Mouse (Mus musculus) urinary bladder, postnatal 25 days (tissue): ENCODE measurements around the gene Cdon.
"Not testable (repeated sequence)": the region's sequence is repeated elsewhere in the genome, so short reads cannot be mapped to it uniquely, and the experiment has no call there.

Experiments used
- DNase-seq: peaks from one replicate; pipeline ENCODE4 v3.0.0; 2022; ENCODE audit warnings: low spot score

The Cdon gene

GRCm38 (mm10) chr9:35420805-35421719 is at the start of gene Cdon:
TSS of gene Cdon (plus strand) at chr9:35421128.
- peak; percentile 91 for DNase-seq

DNA sequence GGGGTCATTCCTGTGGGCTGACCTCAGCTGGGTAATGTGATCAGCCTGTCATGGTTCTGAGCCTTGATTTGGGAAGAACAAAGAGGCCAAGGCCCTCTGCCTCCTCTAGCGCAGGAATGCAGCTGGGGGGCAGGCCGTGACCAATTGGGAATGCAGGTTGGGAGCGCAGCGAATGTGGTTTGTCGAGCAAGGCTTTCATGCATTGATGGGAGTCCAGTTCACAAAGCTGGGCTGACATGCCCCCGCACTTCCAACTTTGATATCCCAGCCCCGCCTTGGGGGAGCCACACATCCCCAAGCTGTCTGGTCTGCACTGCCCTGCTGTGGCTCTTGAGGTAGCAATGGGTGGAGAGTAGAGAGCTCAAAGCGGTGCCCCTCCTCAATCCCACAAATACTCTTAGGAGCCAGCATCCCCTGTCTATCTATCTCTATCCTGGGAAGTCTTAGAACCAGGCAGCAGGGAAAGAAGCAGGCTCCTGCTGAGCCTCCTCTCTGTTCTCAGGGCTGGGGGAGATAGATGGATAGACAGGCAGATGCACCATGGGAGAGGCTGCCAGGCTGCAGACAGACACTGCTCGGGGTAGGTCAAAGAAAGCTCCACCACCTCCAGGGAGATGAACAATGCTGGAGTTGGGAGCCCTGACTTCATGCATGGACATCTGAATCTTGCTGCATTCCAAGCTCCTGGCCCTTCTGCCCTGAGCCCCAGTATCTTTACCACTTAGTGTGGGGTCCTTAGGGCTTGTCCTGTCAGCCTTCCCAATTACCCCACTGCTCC is 48.4 kb upstream of the Cdon start:
- no peak for DNase-seq

GRCm38 (mm10) chr9:35377916-35378315 is 43.0 kb upstream of the Cdon start:
- DNase-seq: no peak

- no peak for DNase-seq
These were observed 41.9 kb upstream of the Cdon start for GRCm38 (mm10) chr9:35378991-35379390.

- DNase-seq: no peak
These were observed 21.0 kb upstream of the Cdon start for GRCm38 (mm10) chr9:35399896-35400295.

- DNase-seq: no peak
These were observed 20.5 kb upstream of the Cdon start for GRCm38 (mm10) chr9:35400398-35400797.

GRCm38 (mm10) chr9:35400831-35401230 is 20.1 kb upstream of the Cdon start:
- no peak for DNase-seq

DNA sequence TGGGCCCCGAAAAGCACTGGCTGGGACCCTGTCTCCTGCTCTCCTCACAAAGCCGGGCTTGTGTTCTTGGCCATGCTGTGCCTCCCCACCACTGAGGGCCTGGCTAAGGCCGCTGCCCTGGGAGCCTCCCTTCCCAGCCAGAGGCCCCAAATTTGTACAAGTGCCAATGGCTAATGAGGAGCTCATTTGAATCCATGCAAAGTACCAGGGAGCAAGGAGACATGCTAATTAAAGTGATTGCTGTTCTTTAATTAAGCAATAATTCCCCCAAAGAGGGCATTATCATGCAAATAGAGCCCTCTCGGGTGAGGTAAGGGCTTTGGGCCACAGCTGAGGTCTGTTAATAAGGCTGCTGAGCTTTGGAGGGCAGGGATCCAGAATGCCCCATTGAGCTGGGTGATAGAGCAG is 18.3 kb upstream of the Cdon start:
- no peak for DNase-seq

- DNase-seq: no peak
These were observed 17.4 kb upstream of the Cdon start for GRCm38 (mm10) chr9:35403490-35403889.

GRCm38 (mm10) chr9:35405038-35405905 is 15.7 kb upstream of the Cdon start:
- DNase-seq: no peak

- no peak for DNase-seq
These were observed 9.5 kb upstream of the Cdon start for GRCm38 (mm10) chr9:35411225-35411965.

DNA sequence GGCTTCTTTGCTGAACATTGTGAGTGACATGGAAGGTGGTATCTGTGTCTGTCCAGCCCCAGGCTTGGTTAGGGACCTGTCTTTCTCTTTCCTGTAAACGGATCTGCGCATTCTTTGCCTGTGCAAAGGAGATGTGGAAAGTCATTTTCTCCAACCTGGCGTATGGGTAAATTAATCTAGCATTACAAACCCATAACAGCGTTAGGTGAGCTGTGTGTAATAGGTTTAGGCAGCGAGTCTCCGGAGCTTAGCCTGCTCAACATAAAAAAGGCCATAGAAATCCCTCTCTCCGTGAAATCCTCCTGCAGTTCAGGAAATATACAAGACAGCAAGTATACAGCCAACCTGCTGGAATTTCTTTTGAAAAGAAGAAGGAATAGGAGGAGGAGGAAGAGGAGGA is 9.0 kb upstream of the Cdon start:
- no peak for DNase-seq

DNA sequence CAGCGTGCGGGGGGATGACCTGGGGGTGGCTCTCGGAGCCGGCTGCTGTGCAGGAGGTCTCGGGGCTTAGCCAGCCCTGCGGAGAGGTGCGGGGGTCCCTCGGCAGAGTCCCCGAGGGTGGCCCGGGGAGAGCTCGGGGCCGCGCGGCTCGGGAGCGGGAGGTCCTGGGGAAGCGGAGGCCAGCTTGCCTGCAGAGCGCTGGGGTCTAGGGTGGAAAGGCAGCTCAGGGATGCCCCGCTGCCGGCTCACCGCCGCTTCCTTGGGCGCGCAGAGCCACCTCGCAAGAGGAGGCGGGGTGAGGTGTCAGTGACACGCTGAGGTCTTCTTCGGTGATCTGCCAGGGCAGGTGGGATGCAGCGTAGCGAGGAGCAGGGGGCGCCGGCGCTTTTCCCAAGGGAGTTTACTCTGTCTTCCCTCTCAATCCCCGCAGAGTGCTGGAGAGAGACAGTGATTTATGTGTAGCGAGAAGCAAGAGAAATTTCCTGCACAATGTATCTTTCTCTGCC is 855 bp downstream of the Cdon start:
- no peak for DNase-seq

- DNase-seq: no peak
These were observed 1.5 kb downstream of the Cdon start for GRCm38 (mm10) chr9:35422405-35422941.

DNA sequence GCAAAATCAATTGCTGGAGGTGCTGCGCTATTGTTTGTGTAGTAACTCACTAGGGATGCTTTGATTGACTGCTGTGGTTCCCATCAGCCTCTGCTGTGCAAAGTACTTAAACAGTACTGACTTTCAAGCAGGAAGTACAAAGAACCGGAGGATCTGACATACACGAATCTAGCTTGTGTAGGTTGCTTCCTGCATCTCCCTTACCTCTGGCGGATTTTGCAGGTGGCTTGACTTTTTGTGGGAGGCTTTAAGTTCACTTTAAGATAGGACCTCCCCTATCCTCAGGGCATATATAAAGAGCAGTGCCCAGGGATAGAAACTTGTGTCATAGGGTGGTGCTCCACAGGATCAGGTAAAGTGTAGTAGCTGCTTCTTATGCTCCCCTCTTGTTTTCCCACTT is 2.3 kb downstream of the Cdon start:
- no peak for DNase-seq

DNA sequence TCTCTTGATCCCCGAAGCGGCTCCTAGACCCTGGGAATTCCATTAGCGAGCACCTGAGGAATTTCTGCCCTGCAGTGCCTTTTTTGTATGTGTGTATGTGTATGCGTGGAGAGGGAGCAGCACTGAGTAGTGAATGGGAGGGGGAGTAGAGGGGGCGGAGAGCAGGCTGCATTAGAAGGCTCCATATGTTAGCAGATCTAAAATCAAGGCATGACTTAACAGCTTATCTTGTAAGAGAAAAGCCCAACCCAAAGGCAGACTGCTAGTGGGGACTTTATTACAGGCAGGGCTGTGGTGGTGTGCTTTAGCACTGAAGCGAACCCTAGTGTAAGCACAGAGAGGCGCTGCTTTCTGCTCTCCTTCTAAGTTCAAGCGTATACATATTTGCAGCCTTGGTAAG is 3.7 kb downstream of the Cdon start:
- no peak for DNase-seq

DNA sequence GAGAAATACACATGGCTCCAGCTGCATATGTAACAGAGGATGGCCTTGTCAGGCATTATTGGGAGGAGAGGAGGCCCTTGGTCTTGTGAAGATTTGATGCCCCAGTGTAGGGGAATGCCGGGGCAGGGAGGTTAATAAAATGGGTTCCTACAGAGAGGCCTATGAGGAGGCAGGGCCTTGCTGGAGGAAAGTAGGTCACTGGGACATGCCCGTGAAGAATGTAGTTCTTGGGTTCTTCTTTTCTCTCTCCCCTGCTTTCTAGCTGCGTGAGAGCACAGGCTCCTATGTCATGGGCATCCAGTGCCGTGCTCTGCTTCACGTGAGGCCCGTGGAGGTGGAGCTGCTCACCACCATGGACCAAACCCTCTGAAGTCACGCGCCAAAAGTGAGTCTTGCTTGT is 9.5 kb downstream of the Cdon start:
- no peak for DNase-seq

DNA sequence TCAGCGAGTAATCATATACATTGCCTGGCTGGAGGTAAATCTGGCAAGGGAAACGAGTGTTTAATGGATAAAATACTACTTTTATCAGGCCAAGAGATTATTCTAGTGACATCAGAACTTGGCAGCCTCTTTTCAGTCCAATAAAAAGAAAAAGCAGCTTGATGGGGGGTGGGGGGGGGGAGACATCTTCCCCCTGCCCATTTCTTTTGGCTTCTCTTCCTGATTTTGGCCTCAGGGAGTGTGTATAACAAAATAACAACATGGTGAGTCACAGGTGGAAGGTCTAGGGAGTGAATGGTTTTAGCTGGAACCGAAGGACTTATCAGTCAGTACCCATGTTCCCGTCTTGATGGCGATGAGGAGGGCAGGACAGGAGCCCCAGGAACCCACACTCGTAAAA is 10.5 kb downstream of the Cdon start:
- DNase-seq: no peak

- not testable (repeated sequence) for DNase-seq
These were observed 11.9 kb downstream of the Cdon start for GRCm38 (mm10) chr9:35432717-35433297.

GRCm38 (mm10) chr9:35434340-35434739 is 13.4 kb downstream of the Cdon start:
- no peak for DNase-seq

DNA sequence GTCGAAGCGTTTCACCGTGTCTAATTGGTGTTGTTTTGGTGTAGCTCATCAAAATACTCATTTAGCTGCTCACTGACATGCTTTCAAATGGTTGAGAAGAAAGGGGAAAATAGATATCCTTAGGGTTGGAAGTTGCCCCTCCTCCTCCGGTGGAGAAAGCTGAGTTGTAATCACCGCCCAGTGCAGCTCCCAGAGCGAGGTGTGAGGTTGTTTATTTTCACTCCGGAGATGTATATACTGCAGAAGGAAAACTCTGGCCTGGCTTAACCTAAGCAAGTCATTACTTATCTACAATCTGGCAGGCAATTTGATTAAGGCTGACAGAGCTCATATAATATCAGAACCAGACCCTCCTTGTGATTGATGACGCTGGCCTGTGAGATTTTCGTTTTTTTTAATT is 14.6 kb downstream of the Cdon start:
- DNase-seq: no peak
